Mouse (Mus musculus) testis, adult 2 months (tissue): ENCODE data around the gene Hist3h2a. TPM values are rescaled to one million over a fixed set of nuclear protein-coding genes. Genes with fewer than 3 reads are reported as not detected.
A peak's percentile ranks its signal among the peaks of the same experiment; 100 is the strongest.

ENCODE experiments used
- H3K27ac ChIP-seq: fragments of 200-500 bp; 2 replicates; pipeline ENCODE4 v1.5.1; 2012; ENCODE audit warnings: low read depth, low read length; ENCODE audit not compliant: control insufficient read depth, insufficient read depth
- H3K27me3 ChIP-seq: fragments of 200-500 bp; 2 replicates; pipeline ENCODE4 v1.6.1; 2012; ENCODE audit warnings: mild to moderate bottlenecking, low read length, moderate library complexity; ENCODE audit not compliant: control insufficient read depth, insufficient read depth
- H3K36me3 ChIP-seq: fragments of 200-500 bp; 2 replicates; pipeline ENCODE4 v1.6.1; 2012; ENCODE audit warnings: mild to moderate bottlenecking, low read length; ENCODE audit not compliant: control insufficient read depth, insufficient read depth
- H3K4me1 ChIP-seq: fragments of 200-500 bp; 2 replicates; pipeline ENCODE4 v1.6.1; 2012; ENCODE audit warnings: low read length; ENCODE audit not compliant: control insufficient read depth, insufficient read depth
- H3K4me3 ChIP-seq: fragments of 200-500 bp; 2 replicates; pipeline ENCODE4 v1.5.1; 2012; ENCODE audit warnings: low read depth, mild to moderate bottlenecking, low read length, moderate library complexity, mixed read lengths; ENCODE audit not compliant: control insufficient read depth
- CTCF ChIP-seq: fragments of 200-500 bp; IDR thresholded peaks from 2 replicates; pipeline ENCODE4 v1.5.1; 2012; ENCODE audit warnings: low read depth, mild to moderate bottlenecking, inconsistent platforms, low read length, moderate library complexity; ENCODE audit not compliant: control insufficient read depth, insufficient read depth, insufficient replicate concordance
- POLR2A ChIP-seq: fragments of 200-500 bp; IDR thresholded peaks from 2 replicates; pipeline ENCODE4 v1.6.1; 2012; ENCODE audit warnings: low read depth, mild to moderate bottlenecking, inconsistent platforms, low read length, moderate library complexity; ENCODE audit not compliant: control insufficient read depth
- polyA plus RNA-seq: library from polyadenylated mRNA; depleted of rRNA; stranded (reverse); fragments of >200 nt; gene quantifications from 2 replicates; pipeline ENCODE4 v1.2.3, GENCODE M21; 2012

Gene Hist3h2a
- polyA plus RNA-seq, 1 experiment: 6.5 TPM

- Histone ChIP-seq H3K36me3 (no peaks in the 10 kb centered on the region), H3K4me1 (peaks cover 15% of the 10 kb centered on the region), H3K27me3 (no peaks in the 10 kb centered on the region)
These were observed 820 bp downstream of the Hist3h2a start for GRCm38 (mm10) chr11:58955143-58955867.

GRCm38 (mm10) chr11:58955868-58956257 is 1.4 kb downstream of the Hist3h2a start:
- H3K27me3 ChIP-seq: no peaks in the 10 kb centered on the region
- H3K27ac ChIP-seq: peak overlapping the region; percentile 98
- H3K4me1 ChIP-seq: peaks cover 15% of the 10 kb centered on the region
- peak overlapping the region; percentile 92; the same call in 1 of the 2 replicates for H3K4me3 ChIP-seq
- no peaks in the 10 kb centered on the region for H3K36me3 ChIP-seq
- TF ChIP-seq POLR2A (no peak), CTCF (no peak)

More at GRCm38 (mm10) chr11:58955143-58955867, 820 bp downstream of the Hist3h2a start:
- TF ChIP-seq POLR2A: peak; percentile 9; the same call in 1 of the 2 replicates
- no peak for TF ChIP-seq CTCF
- Histone ChIP-seq H3K27ac (peak overlapping the region; percentile 98), H3K4me3 (peak overlapping the region; percentile 92)

DNA sequence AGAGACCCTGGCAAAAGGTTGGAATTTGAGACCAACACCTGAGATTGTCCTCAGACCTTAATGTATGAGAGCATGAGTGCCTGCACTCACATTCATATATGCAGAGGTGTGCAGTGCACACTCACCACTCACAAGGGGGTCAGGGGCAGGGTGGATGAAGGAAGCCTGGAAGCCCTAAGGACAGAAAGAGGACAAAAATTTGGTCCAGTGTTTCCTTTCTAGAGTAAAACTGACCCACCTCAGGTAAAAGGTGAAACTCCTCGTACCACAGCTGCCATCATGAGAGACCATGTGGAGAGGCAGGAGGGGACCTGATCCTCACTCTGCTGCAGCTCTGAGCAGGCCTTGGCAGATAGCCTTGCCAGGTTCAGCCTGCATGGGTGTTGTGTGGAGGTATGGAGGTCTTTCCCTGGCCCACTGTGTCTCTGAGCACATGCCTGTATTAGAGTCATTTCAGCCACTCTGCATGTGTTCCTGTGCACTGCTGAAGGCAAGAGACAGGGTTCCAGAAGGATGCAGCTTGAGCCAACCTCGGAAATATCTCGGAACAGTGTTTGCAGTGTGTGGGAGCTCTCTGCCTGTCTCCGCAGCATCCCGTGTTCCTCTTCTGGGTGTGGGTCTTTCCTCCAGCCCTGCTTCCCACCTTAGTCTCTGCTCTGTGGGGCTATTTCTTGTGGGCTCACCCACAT is 2.9 kb downstream of the Hist3h2a start:
- peak overlapping the region; percentile 65 for H3K4me3 ChIP-seq
- TF ChIP-seq POLR2A: no peak; the same call in 1 of the 2 replicates
- no peak for TF ChIP-seq CTCF
- H3K27me3 ChIP-seq: no peaks in the 10 kb centered on the region
- no peak overlapping the region; the same call in 1 of the 2 replicates for H3K27ac ChIP-seq
- peaks cover 15% of the 10 kb centered on the region for H3K4me1 ChIP-seq
- no peaks in the 10 kb centered on the region for H3K36me3 ChIP-seq

GRCm38 (mm10) chr11:58958536-58958935 is 4.1 kb downstream of the Hist3h2a start:
- Histone ChIP-seq H3K27ac (peak overlapping the region; percentile 10; the same call in 1 of the 2 replicates), H3K4me3 (peak overlapping the region; percentile 80), H3K4me1 (peaks cover 12% of the 10 kb centered on the region), H3K27me3 (no peaks in the 10 kb centered on the region), H3K36me3 (no peaks in the 10 kb centered on the region)
- TF ChIP-seq CTCF (no peak), POLR2A (no peak)

GRCm38 (mm10) chr11:58959186-58959825 is 4.8 kb downstream of the Hist3h2a start:
- H3K4me3 ChIP-seq: peak overlapping the region; percentile 97
- H3K4me1 ChIP-seq: peaks cover 9% of the 10 kb centered on the region
- H3K36me3 ChIP-seq: no peaks in the 10 kb centered on the region
- TF ChIP-seq CTCF: no peak
- no peak for TF ChIP-seq POLR2A
- H3K27me3 ChIP-seq: no peaks in the 10 kb centered on the region
- H3K27ac ChIP-seq: peak overlapping the region; percentile 27; the same call in 1 of the 2 replicates

DNA sequence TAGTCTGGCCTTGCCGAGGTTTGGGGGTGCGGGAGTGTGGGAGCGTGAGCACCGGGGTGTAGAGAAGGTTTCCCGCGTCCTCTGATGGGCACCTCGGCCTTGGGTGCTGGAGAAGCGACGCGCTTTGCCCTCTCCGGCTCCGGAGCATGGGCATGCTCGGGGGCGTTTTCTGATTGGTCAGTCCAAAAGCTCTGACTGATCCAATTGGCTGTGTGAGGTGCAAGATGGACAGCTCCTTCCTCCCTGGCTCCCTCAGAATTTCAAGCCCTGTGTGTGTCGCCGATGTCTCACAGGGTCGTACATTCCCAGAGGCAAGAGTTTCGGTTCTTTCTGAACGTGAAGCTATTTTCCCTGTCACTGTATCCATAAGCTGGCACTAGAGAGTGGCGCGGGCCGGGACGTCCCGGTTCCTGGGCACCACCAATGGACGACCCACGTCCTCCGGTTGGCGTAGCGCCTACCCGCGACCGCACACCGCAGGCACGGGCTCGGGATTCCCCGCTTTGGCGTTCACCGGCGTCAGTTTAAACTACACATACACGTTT is 5.5 kb downstream of the Hist3h2a start:
- peak overlapping the region; percentile 90 for H3K27ac ChIP-seq
- H3K4me3 ChIP-seq: peak overlapping the region; percentile 97
- TF ChIP-seq POLR2A: no peak; the same call in 1 of the 2 replicates
- TF ChIP-seq CTCF: no peak
- no peaks in the 10 kb centered on the region for H3K27me3 ChIP-seq
- H3K36me3 ChIP-seq: no peaks in the 10 kb centered on the region
- peaks cover 9% of the 10 kb centered on the region for H3K4me1 ChIP-seq
